Mouse (Mus musculus): ENCODE data around the gene Alg6.
A peak's percentile ranks its signal among the peaks of the same experiment; 100 is the strongest.

The Alg6 gene

DNA sequence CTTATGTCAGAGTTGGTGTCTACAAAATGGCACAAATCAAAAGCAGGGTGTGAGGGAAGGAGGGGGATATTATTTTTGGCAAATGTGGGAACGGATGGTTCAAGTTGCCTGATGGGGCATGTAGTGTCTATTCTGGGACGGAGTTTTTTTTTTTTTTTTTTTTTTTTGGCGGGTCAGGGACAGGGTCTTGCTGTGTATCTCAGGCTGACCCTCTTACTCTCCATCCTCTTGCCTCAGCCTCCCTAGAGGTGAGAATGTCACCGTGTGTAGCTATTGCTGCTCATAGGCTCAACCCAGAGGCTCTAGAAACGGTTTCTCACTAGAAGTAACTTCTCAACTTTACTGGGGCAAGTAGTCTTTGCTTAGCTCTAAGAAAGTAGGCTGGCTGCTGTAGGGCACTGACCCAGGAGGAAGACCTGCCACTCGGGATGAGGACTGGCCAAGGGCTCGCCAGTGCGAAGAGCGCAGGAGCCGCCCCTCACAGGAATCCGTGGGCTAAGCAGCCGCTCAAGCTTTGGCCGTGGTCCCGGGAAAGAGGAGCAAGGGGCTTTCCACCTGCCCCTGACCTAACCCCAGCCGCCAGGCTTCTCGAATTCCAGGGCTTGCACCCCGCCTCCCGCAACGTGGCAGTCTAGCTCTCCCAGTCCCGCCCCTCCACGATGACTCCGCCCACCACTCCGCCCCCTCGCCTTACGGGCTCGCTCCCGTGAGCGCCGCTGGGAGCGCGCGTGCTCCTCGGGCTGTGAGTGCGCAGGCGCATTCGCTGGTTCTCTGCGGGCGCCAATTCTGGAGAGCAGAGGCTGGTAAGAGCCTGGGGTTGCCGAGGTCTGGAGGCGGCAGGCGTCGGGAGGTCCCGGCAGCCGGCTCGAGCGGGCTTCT, at the start of gene Alg6:
Alg6 (plus strand) TSS at position 761 of the 879 bp plus-strand sequence.
- DNase-seq = peak; percentile 95 to 98

DNA sequence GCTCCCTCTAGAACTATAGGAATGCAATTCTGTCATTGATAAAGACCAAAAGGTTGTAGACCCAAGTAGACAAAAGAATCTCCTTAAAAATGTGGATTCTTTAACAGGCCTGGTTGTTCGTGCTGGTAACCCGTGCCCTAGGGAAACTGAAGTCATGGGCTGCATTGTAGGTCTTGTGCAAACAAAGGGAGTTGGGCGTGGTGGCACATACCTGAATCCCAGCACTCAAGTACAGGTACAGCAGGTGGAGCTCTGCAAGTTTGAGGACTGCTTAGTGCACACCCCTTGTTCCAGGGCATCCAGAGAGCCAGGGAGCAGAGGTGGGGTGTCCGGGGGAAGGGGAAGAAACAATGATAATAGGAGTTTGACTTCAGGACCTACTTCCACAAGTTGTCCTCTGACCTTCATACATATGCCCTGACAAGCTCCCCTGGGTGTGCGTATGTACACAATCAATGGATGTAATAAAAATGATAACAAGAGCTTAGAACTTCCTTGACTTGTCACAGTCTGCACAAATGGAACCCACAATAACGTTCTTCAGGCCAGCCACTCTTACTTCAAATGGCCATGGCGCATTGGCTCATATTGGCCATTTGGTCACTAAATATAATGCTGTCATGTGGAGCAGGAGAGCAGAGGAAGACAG, 45.1 kb upstream of the Alg6 start:
- DNase-seq = no peak

DNA sequence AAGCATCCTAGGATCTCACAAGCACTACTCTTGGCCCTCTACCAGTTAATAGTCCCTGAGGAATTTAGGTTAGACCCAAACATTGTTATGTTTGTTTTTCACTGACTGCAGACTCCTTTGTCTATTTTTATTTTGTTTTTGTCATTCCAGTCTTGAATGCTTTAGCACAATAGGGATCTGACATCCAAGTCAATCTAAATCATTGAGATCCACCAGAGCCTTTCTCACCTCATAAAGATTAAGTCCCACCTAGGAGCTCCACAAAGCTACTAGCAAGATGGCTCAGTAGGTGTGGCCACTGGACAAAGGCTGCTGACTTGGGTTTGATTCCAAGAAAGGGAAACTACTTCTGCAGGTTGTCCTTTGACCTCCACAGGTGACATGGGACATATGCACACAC, 40.3 kb upstream of the Alg6 start:
- DNase-seq = no peak

DNA sequence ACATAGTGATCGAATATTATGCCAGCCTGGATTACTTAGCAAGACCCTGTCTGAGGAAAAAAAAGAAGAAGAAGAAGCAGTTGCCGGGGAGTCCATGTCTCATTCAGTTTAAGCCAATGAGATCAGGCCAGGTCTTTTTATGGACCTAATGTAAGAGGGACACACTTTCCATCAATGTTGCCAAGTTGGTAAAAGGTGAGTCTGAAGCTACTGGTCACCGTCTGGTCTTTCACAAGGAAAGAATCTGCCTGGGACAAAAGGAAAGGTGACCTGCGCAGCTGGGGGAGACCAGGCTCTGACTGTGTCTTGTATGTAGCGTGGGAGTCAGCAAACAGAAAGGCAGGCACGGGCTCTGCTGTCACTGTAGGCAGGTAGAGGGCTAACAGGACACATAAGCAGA, 31.5 kb upstream of the Alg6 start:
- no peak for DNase-seq

DNA sequence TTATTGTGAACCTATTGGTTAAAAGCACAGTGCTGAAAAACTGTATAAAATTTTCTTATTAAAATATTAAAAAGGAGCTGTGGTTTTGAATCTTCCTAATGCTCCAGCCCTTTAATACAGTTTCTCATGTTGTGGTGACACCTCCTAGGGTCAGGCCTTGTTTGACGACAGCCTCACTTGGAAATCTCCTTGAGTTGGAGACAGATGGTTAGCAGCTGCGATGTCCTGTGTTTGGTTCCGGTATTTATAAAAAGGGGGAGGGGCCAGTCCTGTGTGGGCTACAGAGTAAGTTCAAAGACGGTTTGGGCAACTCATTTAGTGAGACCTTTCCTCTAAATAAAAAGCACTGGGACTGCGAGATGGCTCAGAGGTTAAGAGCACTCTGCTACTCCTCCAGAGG, 29.2 kb upstream of the Alg6 start:
- DNase-seq = peak in 1 of 2 experiments; percentile 20

DNA sequence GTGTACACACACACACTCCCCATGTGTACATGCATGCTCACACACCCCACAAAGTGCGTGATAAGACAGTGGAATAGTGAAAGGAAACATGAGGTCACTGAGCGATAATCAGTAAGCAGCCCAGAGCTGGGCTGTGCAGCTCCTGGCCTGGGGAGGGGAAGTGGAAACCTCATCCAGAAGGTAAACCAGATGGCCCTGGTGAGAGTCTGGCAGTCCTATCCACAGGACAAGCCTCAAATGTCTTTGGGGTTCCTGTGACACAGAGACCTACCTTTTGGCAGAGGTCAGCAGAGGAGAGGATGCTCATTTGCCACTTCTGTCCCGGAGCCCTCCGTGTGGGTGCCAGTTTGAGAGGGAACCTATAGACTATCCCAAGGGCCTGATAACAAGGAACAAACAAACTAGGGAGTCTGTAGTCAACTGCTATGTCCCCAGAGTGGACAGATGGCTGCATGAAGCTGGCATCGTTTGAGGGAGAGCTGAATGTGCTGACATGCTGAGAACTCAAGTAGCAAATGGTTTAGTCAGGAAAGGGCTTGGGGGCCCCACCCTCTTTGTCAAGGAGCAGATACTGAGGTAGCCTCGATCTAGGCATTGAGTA, 2.8 kb upstream of the Alg6 start:
- no peak for DNase-seq

DNA sequence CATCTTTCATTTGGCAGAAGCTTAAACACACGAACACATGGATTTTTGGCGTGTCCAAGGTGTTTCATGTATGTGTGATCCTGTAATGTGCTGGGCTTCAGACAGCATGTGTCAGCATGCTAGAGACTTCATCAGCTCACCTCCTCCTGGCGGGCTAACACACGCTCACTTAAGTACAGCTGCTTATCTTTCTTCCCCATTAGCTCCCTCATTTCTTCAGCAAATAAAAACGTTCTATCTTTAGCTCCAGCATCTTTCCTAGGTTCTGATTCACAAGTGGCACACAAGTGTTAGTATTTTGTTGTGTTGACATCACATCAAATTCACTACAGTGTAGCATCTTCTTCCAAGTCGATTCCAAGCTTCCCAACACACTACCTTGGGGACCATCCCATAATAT, 1.5 kb upstream of the Alg6 start:
- no peak for DNase-seq

DNA sequence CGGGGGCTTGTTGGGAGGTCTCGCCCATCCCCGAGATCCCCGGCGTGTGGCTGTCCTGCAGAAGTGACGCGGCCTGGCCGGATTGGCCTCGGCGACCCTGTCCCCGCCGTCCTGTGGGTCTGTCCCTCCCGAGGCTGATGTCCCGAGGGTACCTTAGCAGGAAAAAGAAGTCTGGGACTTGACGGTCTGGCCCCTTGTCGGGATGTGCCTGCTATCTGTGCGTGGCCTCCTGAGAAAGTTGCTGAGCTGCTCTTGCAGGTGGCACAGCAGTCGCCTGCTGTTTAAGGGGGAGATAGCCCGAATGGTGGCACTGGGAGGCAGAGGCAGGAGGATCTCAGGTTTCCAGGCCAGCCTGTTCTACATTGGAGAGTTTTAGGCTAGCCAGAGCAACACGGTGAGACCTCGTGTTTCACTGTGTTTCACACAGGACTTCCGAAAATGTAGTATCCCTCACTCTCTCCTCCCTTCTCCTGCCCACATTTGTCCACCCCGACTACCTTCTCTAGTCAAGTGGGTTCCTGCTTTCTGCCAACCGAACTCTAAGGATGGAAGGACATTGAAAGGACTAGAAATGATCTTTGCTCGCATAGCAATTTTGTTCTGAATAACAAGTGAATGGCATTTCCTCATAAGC, 436 bp downstream of the Alg6 start:
- DNase-seq = no peak

DNA sequence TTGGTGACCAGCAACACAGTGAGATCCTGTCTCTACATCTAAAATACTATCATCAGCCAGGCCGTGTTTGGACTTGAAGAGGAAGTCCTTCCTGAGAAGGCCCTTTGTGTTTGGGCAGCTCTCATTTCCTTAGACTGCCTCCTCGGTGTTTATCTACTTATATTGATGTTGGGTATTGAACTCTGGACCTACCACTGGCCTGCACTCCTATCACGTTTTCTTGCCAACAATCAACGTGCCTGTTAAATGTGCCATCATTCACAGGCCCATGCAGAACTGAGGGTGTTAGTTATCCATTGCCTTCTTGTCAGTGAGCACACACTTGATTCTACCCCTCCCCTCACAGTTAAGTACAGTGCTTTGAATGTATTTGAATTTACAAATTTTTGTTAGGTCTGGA, 2.4 kb downstream of the Alg6 start:
- DNase-seq = peak in 1 of 2 experiments; percentile 4

DNA sequence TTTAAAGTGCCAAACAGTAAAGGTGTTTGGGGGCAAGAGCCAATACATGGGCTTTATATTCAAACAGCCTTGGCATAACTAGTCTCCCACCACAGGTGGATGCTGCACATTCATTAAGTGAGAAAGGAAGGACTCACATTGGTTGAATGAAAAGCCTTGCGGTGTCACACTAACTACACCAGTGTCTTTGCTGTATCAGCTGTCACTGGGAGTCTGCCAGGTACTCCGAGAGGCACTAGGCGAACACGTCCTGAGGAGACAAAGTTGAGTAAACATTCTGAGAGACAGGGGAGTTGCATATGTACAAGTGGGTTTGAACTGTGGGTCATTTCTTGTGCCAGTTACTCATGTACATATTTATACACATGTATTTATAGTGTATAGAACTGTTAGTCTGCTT, 8.9 kb downstream of the Alg6 start:
- no peak for DNase-seq

DNA sequence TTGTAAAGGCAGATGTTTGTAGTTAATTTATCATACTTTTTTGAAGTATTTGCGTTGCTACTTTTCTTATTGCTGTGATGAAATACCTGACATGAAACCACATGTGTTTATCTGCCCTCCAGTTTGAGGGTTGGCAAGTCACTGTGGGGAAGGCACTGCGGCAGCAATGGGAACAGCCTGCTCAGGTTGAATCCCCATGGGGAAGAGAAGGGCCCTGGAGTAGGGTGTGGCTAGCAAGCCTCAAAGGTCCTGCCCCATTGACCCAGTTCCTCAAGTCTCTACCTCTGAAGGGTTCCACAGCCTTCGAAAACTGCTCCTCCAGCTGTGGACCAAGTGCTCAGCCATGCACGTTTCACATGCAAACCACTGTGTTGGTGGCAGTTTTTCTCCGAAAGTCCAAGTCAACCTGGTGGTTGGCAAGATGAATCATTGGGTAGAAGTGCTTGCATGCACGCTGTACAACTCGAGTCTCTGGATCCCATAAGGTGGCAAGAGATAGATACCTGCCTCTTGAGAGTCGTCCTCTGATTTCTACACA, 10.5 kb downstream of the Alg6 start:
- no peak for DNase-seq

DNA sequence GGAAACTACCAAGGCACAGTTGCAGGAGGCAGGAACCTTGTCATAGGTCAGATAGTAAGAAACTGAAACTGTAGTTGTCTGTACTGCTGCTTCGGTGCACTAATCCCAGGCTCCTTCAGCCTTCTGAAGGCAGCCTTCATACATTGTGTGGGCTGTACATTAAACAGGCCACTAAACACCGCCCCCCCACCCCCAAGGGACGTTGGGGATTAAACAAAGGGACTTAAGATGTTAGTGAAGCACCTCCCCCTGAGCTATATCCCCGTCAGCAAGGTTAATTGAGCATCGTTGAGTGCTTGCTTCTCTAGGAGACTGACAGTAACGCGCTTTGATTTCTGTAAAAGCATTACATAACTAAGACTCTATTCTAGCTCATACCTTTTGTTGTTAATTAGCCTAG, 24.4 kb downstream of the Alg6 start:
- no peak for DNase-seq

DNA sequence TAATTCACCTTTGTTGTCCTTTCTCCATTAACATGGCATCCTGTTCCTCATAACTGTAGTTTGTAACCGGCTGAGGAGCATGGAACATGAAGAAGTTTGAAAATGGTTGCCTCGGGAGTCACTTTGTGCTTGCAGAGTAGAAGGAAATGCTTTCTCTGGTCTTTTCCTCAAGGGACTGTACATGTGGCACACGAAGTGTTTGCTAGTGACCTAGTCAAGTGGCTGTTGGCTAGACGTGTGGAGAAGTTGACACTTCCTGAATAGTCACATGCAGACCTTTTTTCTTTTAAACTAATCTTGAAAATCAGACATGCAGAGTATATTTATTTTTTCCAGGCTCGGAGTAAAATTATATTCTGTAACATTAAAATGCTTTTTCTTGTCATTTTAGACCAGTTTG, 37.0 kb downstream of the Alg6 start:
- DNase-seq = no peak

DNA sequence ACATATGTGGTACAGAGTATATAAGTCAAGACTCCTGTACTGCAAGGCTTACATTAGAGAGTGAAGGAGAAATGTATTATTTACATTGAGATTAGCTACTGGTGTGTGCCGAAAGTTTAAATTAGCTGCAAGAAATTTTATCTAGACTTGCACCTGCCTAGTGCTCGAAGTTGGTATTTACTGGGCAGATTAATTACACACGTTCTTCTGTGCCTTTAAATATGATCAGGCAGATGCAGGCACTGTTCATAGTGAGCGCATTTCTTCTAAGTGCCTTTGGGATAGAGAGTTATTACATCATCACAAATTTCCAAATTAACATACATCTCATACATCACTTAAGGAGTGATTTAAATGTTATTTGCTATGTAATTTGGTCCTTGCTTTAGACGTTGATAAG, 50.8 kb downstream of the Alg6 start:
- no peak for DNase-seq

DNA sequence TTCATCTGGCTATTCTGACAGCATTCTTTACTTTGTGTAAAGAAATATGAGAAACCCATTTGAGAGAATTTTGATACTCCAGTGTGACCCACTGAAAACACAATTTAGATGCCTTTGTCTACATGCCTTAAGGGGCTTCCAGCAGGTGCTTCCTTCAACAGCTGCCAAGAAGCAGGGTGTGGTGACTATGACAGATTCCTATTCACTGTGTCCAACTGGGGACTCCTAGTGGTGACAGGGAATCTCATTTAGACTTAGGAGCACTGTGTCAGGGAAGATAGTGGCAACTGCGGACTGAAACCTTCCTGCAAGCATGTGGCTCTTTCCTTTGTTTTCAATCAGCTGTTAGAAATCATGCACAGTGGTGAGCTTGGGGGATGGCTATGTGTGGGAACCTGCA, 51.3 kb downstream of the Alg6 start:
- DNase-seq = peak in 1 of 2 experiments; percentile 8

DNA sequence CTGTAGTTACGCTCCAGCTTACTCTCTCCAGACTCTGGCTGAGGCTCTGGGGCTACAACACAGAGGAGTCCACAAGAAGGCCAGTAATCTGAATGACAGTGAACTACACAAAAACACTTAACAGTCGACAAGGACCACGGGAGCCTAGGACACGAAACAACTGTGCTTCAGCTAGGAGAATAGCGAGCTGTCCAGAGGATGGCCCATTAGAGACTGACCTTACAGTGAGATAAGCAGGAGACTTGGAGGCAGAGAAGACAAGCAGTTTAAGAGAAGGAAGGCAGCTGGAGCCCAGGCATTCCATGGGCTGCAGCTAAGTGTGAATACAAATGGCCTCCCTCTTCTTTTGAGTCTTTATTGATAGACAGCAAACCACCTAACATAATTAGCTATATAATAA, 55.1 kb downstream of the Alg6 start:
- DNase-seq = peak; percentile 6 to 43

DNA sequence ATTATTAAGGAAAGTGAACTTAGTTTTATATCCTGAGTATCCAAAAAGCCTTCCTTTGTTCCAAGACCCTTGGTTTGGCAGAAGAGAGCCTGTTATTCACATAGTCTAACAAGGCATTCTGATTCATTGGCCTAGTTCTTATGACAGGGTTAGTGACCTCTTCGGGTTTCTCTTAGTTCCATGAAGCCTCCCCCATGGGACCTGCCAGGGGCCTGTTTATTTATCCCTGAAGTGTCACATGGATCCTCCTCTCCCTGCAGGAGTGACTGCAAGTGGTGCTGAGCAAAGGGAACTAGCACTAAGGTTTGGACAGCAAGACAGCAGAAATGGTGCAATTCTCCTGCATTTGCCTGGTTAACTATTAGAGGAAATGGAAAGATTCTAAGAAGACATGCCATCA, 57.6 kb downstream of the Alg6 start:
- DNase-seq = peak in 1 of 2 experiments; percentile 27

DNA sequence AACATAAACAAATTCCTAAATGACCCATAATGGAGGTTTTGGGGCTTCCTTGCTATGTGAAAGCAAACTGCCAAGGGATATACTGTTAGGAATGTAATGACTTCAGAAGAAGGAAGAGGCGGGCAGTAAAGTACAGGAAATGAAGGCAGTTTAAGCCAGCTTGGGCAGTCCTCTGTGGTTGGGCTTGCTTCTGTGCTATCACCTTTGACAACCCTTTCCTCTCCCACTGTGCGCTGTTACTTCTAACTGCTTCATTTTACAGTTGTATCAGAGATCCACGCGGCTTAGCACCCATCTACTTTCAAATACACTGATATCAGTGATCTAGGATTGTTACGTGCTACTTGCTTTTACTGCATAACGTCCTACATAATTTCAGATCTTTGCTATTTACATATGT, 76.9 kb downstream of the Alg6 start:
- no peak for DNase-seq

All from lung, postnatal 4 days (tissue).